Comparison of ENCODE assay signal across 10 mouse cellular contexts in genomic region chrX:166779334-166780092, GRCm38 (mm10).
A peak's percentile ranks its signal among the peaks of the same experiment; 100 is the strongest.
DNase-seq lines count a peak whose midpoint lies in the region; ATAC-seq lines count a peak whose summit lies in the region.
"Had no signal": no experiment of that assay in that cellular context is flagged by ENCODE, and none has a peak within 500 bp of the region (broad histone marks: within the 10 kb centered on the region; RNA-seq: fewer than 3 reads in every experiment).

No protein-coding gene starts in this region.

- H3K4me1 ChIP-seq in forebrain, embryonic 11.5 days (replicated peaks; ENCODE audit: control insufficient read depth, insufficient read depth, low read length): no peaks in the 10 kb centered on the region
- H3K4me1 ChIP-seq in forebrain, embryonic 10.5 days: no peaks in the 10 kb centered on the region
- H3K4me1 ChIP-seq in forebrain, embryonic 15.5 days: no peaks in the 10 kb centered on the region

- H3K9me3 ChIP-seq in forebrain, embryonic 11.5 days (ENCODE audit: control insufficient read depth, low read length): no peaks in the 10 kb centered on the region
- H3K9me3 ChIP-seq in forebrain, embryonic 10.5 days: no peaks in the 10 kb centered on the region
- no peaks in the 10 kb centered on the region for H3K9me3 ChIP-seq in forebrain, embryonic 15.5 days

- 68% methylated on average over 6 of the region's 6 CpGs for WGBS in forebrain, embryonic 11.5 days
- WGBS in forebrain, embryonic 10.5 days: 86% methylated on average over 6 of the region's 6 CpGs
- 69% methylated on average over 6 of the region's 6 CpGs for WGBS in forebrain, embryonic 15.5 days

- H3K4me2 ChIP-seq in forebrain, embryonic 11.5 days (ENCODE audit: low read depth, low read length, severe bottlenecking): no peak overlapping the region
- H3K4me2 ChIP-seq in forebrain, embryonic 15.5 days (replicated peaks): no peak overlapping the region

- peak; percentile 44; the same call in 1 of the 2 replicates for ATAC-seq in forebrain, embryonic 11.5 days (replicated peaks; ENCODE audit: low FRiP score)
- peak; percentile 77 for ATAC-seq in forebrain, embryonic 15.5 days (replicated peaks)
- peak; percentile 44; the same call in 1 of the 2 replicates for ATAC-seq in megakaryocyte-erythroid progenitor cell, adult 5-6 weeks (replicated peaks; ENCODE audit: low FRiP score, low TSS enrichment, poor library complexity, severe bottlenecking)

- no peak for DNase-seq in forebrain, embryonic 11.5 days (ENCODE audit: low spot score)
- no peak for DNase-seq in forebrain, embryonic 10.5 days (ENCODE audit: extremely low spot score, low spot score)
- DNase-seq in retina, adult 2 months (ENCODE audit: low read depth, low spot score): peak; percentile 18
- DNase-seq in lung, postnatal 25 days (ENCODE audit: low spot score): no peak
- no peak for DNase-seq in urinary bladder, adult 18-20 months (ENCODE audit: low spot score in 2 of 2)
- no peak for DNase-seq in urinary bladder, postnatal 4 days (ENCODE audit: low spot score in 2 of 2)
- DNase-seq: heart, postnatal 10 days; right cerebral cortex, postnatal 25 days had no signal

- H3K27me3 ChIP-seq in forebrain, embryonic 11.5 days (ENCODE audit: control insufficient read depth, insufficient read depth, low read length): no peaks in the 10 kb centered on the region; the same call in 1 of the 2 replicates
- H3K27me3 ChIP-seq in forebrain, embryonic 10.5 days (ENCODE audit: poor library complexity, severe bottlenecking): peaks cover 97% of the 10 kb centered on the region
- no peaks in the 10 kb centered on the region for H3K27me3 ChIP-seq in forebrain, embryonic 15.5 days

- H3K36me3 ChIP-seq in forebrain, embryonic 11.5 days (ENCODE audit: control insufficient read depth, insufficient read depth, low read length): no peaks in the 10 kb centered on the region
- H3K36me3 ChIP-seq in forebrain, embryonic 10.5 days (replicated peaks): no peaks in the 10 kb centered on the region
- no peaks in the 10 kb centered on the region for H3K36me3 ChIP-seq in forebrain, embryonic 15.5 days

- peak overlapping the region; percentile 31; the same call in 1 of the 2 replicates for H3K27ac ChIP-seq in forebrain, embryonic 11.5 days (ENCODE audit: low read depth, low read length)
- no peak overlapping the region for H3K27ac ChIP-seq in forebrain, embryonic 10.5 days
- H3K27ac ChIP-seq in forebrain, embryonic 15.5 days (replicated peaks): peak overlapping the region; percentile 56; the same call in 1 of the 2 replicates

- H3K9ac ChIP-seq in forebrain, embryonic 11.5 days (ENCODE audit: low read length): no peak overlapping the region
- no peak overlapping the region for H3K9ac ChIP-seq in forebrain, embryonic 15.5 days (replicated peaks)

- H3K4me3 ChIP-seq in forebrain, embryonic 11.5 days (ENCODE audit: low read depth, low read length): no peak overlapping the region
- H3K4me3 ChIP-seq in forebrain, embryonic 10.5 days: no peak overlapping the region
- no peak overlapping the region for H3K4me3 ChIP-seq in forebrain, embryonic 15.5 days
